Mouse (Mus musculus) E14TG2a.4 (cell line): ENCODE results near the gene Hoxa10.

Experiments used
- CTCF ChIP-seq: conservative IDR thresholded peaks from 2 replicates; pipeline ENCODE4 v1.5.1; 2014; ENCODE audit warnings: low read length
- NANOG ChIP-seq: IDR thresholded peaks from 2 replicates; pipeline ENCODE4 v1.6.1; 2014; ENCODE audit warnings: borderline replicate concordance, low read length, mixed read lengths

GRCm38 (mm10) chr6:52245040-52245756, 4.5 kb upstream of the Hoxa10 start:
- no peak for TF ChIP-seq CTCF
- TF ChIP-seq NANOG, result no peak
